Mouse (Mus musculus) G1E (cell line): ENCODE results near the gene Hist1h4a.

Source experiments
- CTCF ChIP-seq: IDR thresholded peaks from 2 replicates; pipeline ENCODE4 v1.5.1; 2012; ENCODE audit warnings: low read depth, low read length, inconsistent platforms, mixed read lengths
- GATA1 ChIP-seq: IDR thresholded peaks from 2 replicates; pipeline ENCODE4 v1.6.1; 2012; ENCODE audit warnings: borderline replicate concordance, low read length, inconsistent platforms, mixed read lengths
- GATA2 ChIP-seq: IDR thresholded peaks from 2 replicates; pipeline ENCODE4 v1.6.1; 2012; ENCODE audit warnings: low read depth, low read length, inconsistent platforms, borderline replicate concordance
- POLR2AphosphoS5 ChIP-seq: IDR thresholded peaks from 2 replicates; pipeline ENCODE4 v1.6.1; 2012; ENCODE audit warnings: low read depth, low read length, inconsistent platforms; ENCODE audit not compliant: insufficient replicate concordance
- TAL1 ChIP-seq: conservative IDR thresholded peaks from 2 replicates; pipeline ENCODE4 v1.6.1; 2012; ENCODE audit warnings: low read depth, low read length, inconsistent platforms, mixed read lengths

DNA sequence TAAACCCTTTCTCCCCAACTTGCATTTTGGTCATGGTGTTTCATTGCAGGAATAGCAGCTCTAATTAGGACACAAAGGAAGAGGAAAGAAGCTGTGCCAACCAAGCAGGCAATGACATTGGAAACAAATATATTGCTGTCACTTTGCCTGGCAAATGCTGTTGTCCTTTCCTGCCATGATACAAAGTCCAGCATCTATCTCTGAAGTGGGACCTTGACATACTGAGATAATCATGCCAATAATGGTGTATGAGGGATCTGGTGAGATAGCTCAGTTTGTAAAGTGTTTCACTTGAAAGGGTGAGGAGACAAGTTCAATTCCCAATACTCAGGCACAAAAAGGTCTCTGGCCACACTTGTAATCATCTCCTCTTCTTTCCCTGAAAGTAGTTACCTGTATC, 5.7 kb upstream of the Hist1h4a start:
- TF ChIP-seq CTCF (no peak), POLR2AphosphoS5 (no peak), GATA1 (no peak), TAL1 (no peak), GATA2 (no peak)
